Comparison of ENCODE assay signal across 23 mouse cellular contexts in genomic region chr10:37315804-37316203, GRCm38 (mm10).
"Had no signal": no experiment of that assay in that cellular context is flagged by ENCODE, and none has a peak within 500 bp of the region (broad histone marks: within the 10 kb centered on the region; RNA-seq: fewer than 3 reads in every experiment).

No protein-coding gene starts in this region.

- H3K27ac ChIP-seq: gastrocnemius, adult 2 months; heart, adult 2 months; hindbrain, embryonic 10.5 days; hindbrain, embryonic 12.5 days; intestine, embryonic 15.5 days; kidney, embryonic 15.5 days; kidney, postnatal 0 days; layer of hippocampus, adult 2 months; left cerebral cortex, adult 2 months; limb, embryonic 10.5 days; limb, embryonic 12.5 days; liver, embryonic 13.5 days; liver, embryonic 15.5 days had no signal

- H3K9ac ChIP-seq: hindbrain, embryonic 12.5 days; hindbrain, embryonic 15.5 days; intestine, embryonic 15.5 days; kidney, embryonic 15.5 days; limb, embryonic 12.5 days; liver, embryonic 13.5 days; liver, embryonic 15.5 days had no signal

- H3K4me1 ChIP-seq: hindbrain, embryonic 10.5 days; hindbrain, embryonic 12.5 days; intestine, embryonic 15.5 days; kidney, embryonic 15.5 days; limb, embryonic 10.5 days; limb, embryonic 12.5 days; liver, embryonic 13.5 days; liver, embryonic 15.5 days had no signal

- H3K9me3 ChIP-seq: hindbrain, embryonic 12.5 days; hindbrain, embryonic 15.5 days; intestine, embryonic 15.5 days; kidney, embryonic 15.5 days; limb, embryonic 10.5 days; limb, embryonic 12.5 days; liver, embryonic 13.5 days; liver, embryonic 15.5 days had no signal

- ATAC-seq: intestine, embryonic 15.5 days had no signal

- H3K4me2 ChIP-seq: heart, embryonic 11.5 days; hindbrain, embryonic 12.5 days; hindbrain, embryonic 15.5 days; intestine, embryonic 15.5 days; kidney, embryonic 15.5 days; limb, embryonic 12.5 days; liver, embryonic 11.5 days; liver, embryonic 13.5 days; liver, embryonic 15.5 days had no signal

- DNase-seq: gastrocnemius, postnatal 36 days; heart, adult 2 months; heart, postnatal 10 days; heart, postnatal 4 days; kidney, adult 11 months; kidney, postnatal 25 days; kidney, postnatal 4 days; liver; liver, embryonic 13.5 days had no signal

- H3K36me3 ChIP-seq: hindbrain, embryonic 10.5 days; hindbrain, embryonic 12.5 days; hindbrain, embryonic 15.5 days; intestine, embryonic 15.5 days; kidney, embryonic 15.5 days; limb, embryonic 10.5 days; limb, embryonic 12.5 days; liver, embryonic 13.5 days; liver, embryonic 15.5 days had no signal

- H3K27me3 ChIP-seq: hindbrain, embryonic 12.5 days; hindbrain, embryonic 15.5 days; intestine, embryonic 15.5 days; kidney, embryonic 15.5 days; limb, embryonic 12.5 days; liver, embryonic 13.5 days; liver, embryonic 15.5 days had no signal

- H3K4me3 ChIP-seq: gastrocnemius, adult 2 months; heart, adult 2 months; hindbrain, embryonic 10.5 days; hindbrain, embryonic 12.5 days; hindbrain, embryonic 15.5 days; intestine, embryonic 15.5 days; kidney, embryonic 15.5 days; layer of hippocampus, adult 2 months; left cerebral cortex, adult 2 months; limb, embryonic 10.5 days; limb, embryonic 12.5 days; liver, embryonic 13.5 days; liver, embryonic 15.5 days had no signal
